Mouse (Mus musculus) forebrain, embryonic 10.5 days (tissue): Measurements from ENCODE around the gene Sp6. TPM values are rescaled to one million over a fixed set of nuclear protein-coding genes. Genes with fewer than 3 reads are reported as not detected.

Experiments used
- DNase-seq: peaks from one replicate; pipeline ENCODE4 v3.0.0-alpha.2; 2017; ENCODE audit warnings: low spot score; ENCODE audit errors: extremely low spot score
- H3K27ac ChIP-seq: fragments of 300-500 bp; sonication (generic); 2 replicates; pipeline ENCODE4 v1.5.1; 2016; ENCODE audit warnings: mild to moderate bottlenecking
- H3K27me3 ChIP-seq: fragments of 300-500 bp; sonication (generic); 2 replicates; pipeline ENCODE4 v1.6.1; 2016; ENCODE audit warnings: mild to moderate bottlenecking; ENCODE audit not compliant: poor library complexity, severe bottlenecking
- H3K36me3 ChIP-seq: fragments of 300-500 bp; sonication (generic); replicated peaks from 2 replicates; pipeline ENCODE4 v1.6.1; 2016; ENCODE audit warnings: mild to moderate bottlenecking, moderate library complexity
- H3K4me1 ChIP-seq: fragments of 300-500 bp; sonication (generic); 2 replicates; pipeline ENCODE4 v1.6.1; 2016
- H3K4me3 ChIP-seq: fragments of 300-500 bp; sonication (generic); 2 replicates; pipeline ENCODE4 v1.5.1; 2016; ENCODE audit warnings: mild to moderate bottlenecking, moderate library complexity
- H3K9me3 ChIP-seq: fragments of 300-500 bp; sonication (generic); 2 replicates; pipeline ENCODE4 v1.6.1; 2016; ENCODE audit warnings: mild to moderate bottlenecking, moderate library complexity
- WGBS: fragments of 180-500 bp; shearing (Covaris S2); methylation state at CpG from one replicate; pipeline ENCODE4 v1.1.7; 2016; 5-methylcytosine and 5-hydroxymethylcytosine counted together
- polyA plus RNA-seq: library from polyadenylated mRNA; unstranded; fragments of >200 nt; fragmentation: Nextera tagmentation; extraction: Ambion mirVana; gene quantifications from 2 replicates; pipeline ENCODE4 v1.2.1, GENCODE M21; 2016

Gene Sp6
- polyA plus RNA-seq = 1.8 and 2.1 TPM in 2 replicates

DNA sequence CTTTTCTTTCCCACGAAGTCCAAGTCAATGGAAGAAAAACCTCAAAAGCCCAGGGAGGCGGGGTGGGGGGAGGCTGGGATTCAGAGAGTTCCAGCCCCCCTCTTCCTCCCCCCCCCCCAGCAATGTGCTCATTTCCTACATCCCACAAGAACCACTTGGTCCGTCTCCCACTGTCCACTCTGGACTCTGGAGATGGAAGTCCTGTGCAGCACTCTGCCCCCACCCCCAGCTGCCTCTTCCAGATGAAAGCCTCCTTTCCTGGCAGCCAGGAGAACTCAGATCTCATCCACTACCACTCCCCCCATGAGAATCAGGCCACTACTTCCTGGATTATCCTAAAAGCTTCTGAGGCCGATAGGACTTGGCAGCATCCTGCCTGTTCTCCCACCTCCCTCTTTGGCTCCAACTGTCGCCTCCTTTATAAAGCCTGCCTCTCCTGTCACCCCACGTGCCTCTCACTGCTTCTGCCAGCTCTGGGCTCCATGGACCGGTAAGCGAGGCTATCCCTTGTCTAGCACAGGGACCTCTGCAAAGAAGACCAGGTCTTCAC is at the start of gene Sp6:
TSS of gene Sp6 (plus strand) at position 274 of the 550 bp plus-strand sequence.
- no peak within 1 kb of the TSS for H3K27ac ChIP-seq
- peaks cover 33% of the 10 kb centered on the region for H3K4me1 ChIP-seq
- 37% methylated on average over 8 of the region's 8 CpGs for WGBS
- H3K9me3 ChIP-seq = no peaks in the 10 kb centered on the region
- H3K27me3 ChIP-seq = peaks cover 100% of the 10 kb centered on the region
- H3K4me3 ChIP-seq = no peak within 1 kb of the TSS
- no peak for DNase-seq
- no peaks in the 10 kb centered on the region for H3K36me3 ChIP-seq

DNA sequence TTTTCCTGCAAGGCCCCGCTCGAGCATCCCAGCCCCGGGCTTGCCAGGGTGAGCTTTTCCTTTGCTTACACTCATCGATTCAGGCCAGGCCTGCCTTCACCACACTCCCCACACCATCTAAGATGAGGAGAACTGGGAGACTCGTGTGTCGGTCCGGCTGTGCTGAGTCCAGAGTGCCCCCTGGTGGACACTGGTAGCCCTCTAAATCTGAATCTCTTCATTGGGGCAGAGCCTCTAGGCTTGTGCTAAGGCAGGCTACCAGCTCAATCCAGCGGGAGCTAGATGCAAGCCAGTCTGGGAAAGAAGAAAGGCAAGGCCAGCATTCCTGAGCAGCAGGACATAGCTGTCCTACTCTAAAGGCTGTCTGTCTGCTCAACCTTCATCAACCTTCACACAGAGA is 49.6 kb upstream of the Sp6 start:
- peaks cover 9% of the 10 kb centered on the region for H3K4me1 ChIP-seq
- no peak overlapping the region for H3K27ac ChIP-seq
- no peaks in the 10 kb centered on the region for H3K27me3 ChIP-seq
- peak; percentile 68 for DNase-seq
- 23% methylated on average over 8 of the region's 8 CpGs for WGBS
- H3K9me3 ChIP-seq = no peaks in the 10 kb centered on the region
- H3K36me3 ChIP-seq = peaks cover 54% of the 10 kb centered on the region
- H3K4me3 ChIP-seq = no peak overlapping the region

DNA sequence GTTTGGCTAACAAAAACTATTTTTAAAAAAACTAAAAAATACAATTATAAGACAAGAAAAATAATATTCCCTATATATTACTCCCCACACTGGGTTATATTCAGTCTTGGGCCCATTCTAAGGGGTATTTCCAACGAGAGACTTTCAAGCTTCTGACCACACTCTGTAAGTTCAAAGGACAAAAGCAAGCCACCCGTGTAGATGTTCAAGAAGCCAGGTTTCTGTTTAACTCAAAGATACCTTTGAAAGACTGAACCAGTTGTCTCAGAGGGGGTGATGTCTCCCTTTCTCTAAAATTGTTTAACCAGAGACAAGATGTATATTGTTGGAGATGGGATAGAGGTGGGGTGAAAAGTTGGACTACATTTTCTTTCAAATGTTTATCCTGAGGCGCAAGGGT is 47.0 kb upstream of the Sp6 start:
- 90% methylated on average over 3 of the region's 3 CpGs for WGBS
- H3K4me1 ChIP-seq = peaks cover 23% of the 10 kb centered on the region
- no peak overlapping the region for H3K27ac ChIP-seq
- DNase-seq = no peak
- H3K27me3 ChIP-seq = no peaks in the 10 kb centered on the region
- peaks cover 31% of the 10 kb centered on the region for H3K36me3 ChIP-seq
- H3K9me3 ChIP-seq = no peaks in the 10 kb centered on the region
- H3K4me3 ChIP-seq = no peak overlapping the region

DNA sequence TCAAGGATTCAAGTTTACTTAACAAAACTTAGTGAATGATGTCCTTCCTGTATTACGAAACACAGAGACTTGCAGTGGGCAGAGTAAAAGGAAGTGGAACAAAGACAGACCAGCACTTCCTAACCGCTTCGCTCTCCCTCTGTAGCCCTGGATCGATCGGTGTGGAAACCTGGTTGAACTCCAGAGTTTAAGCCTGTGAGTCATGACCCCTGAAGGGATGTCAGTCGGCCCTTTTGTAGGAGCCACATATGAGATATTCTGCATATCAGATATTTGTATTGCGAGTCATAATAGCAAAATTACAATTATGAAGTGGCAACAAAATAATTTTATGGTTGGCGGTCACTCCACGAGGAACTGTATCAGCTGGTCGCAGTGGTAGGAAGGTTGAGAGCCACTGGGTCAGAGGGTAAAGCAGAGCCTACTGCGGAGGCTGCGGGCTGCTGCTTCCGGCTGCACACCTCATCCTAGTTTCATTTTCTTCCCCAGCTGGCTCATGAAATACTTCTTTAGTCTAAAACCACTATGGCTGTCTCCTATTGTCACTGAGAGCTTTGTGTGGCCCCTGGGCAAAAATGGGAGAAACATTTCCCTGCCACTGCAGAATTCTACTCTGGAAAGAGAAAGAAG is 46.2 kb upstream of the Sp6 start:
- 94% methylated on average over 13 of the region's 13 CpGs for whole genome bisulfite sequencing
- Histone ChIP-seq H3K4me1 (peaks cover 23% of the 10 kb centered on the region), H3K4me3 (no peak overlapping the region), H3K27ac (no peak overlapping the region), H3K36me3 (peaks cover 22% of the 10 kb centered on the region), H3K27me3 (no peaks in the 10 kb centered on the region), H3K9me3 (no peaks in the 10 kb centered on the region)
- no peak for DNase-seq

DNA sequence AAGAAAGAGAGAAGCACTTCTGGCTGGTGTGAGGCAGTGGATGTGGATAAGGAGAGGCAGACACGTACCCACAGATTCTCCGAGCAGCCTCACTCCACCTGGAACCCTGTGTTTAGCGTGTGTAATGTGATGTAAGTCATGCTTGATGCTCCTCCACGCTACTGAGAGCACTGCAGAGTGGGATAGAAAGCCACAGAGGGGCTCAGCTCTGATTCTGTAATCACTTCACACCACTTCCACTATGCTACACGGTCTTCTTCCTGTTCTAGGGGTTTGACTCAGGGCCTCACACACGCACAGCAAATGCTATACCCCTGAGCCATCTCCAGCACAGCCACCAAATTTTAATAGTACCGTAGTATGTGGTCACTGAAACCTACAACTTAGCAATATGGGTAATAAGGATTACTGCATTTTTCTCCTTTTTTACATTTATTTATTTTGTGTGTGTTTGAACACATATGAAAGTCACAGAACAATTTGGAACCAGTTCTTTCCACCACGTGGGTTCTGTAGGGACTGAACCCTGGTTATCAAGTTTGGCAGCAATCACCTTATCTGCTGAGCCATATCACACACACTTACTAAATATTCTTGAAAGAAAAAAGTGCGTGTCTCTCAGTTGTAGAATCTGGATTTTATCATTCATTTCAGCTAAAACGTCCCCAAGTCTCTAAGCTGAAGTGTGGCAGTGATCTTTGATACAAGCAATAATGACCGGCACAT is 45.5 kb upstream of the Sp6 start:
- Histone ChIP-seq H3K4me1 (peaks cover 23% of the 10 kb centered on the region), H3K27me3 (no peaks in the 10 kb centered on the region), H3K4me3 (no peak overlapping the region), H3K9me3 (no peaks in the 10 kb centered on the region), H3K27ac (no peak overlapping the region), H3K36me3 (peaks cover 15% of the 10 kb centered on the region)
- 90% methylated on average over 11 of the region's 11 CpGs for WGBS
- DNase-seq = no peak

DNA sequence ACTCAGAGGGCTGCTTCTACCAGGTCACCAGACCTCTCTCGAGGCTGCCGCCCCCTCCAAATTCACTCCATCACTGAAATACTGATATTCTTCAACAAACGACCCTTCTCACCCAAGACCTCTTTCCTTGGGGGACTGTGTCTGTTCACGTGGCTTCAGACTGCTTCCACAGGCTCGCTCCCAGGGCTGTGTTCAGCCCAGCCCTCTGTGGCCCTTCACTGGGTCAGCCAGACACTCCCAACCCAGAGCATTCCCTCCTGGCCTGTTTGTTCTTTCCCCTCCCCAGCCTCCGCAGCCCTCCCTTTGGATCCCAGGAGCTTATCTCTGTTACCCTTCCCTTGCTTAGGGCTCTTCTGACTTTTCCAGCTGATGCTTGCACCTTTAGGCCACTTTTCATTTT is 44.7 kb upstream of the Sp6 start:
- H3K27ac ChIP-seq = 0 out of 2 replicates have a peak overlapping the region, but pooled peaks have one; percentile 15
- H3K27me3 ChIP-seq = no peaks in the 10 kb centered on the region
- DNase-seq = no peak
- 70% methylated on average over 6 of the region's 6 CpGs for WGBS
- H3K9me3 ChIP-seq = no peaks in the 10 kb centered on the region
- peaks cover 11% of the 10 kb centered on the region for H3K36me3 ChIP-seq
- no peak overlapping the region for H3K4me3 ChIP-seq
- H3K4me1 ChIP-seq = peaks cover 26% of the 10 kb centered on the region

DNA sequence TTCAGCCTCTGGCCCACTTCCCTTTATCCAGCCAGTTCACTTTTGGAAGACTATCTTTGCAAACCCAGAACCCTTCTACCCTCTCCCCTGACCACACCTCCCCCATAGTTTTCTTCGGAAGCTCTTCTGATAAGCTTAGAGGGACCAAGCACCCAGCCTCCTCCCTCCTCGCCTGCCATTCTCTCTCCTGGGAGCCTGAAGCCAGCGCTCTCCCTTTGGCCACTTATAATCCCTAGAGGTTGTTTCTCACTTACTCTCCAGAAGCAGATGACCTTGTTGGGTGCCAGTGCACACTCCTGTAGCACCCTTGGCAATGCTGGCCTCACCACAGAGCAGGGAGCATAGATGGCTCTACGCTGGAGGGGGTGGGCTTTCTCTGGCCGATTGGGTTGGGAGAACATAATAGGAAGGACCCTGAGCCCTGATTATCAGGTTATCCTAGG is 43.9 kb upstream of the Sp6 start:
- Histone ChIP-seq H3K9me3 (no peaks in the 10 kb centered on the region), H3K36me3 (peaks cover 12% of the 10 kb centered on the region), H3K4me3 (no peak overlapping the region; the same call in 1 of the 2 replicates), H3K4me1 (peaks cover 29% of the 10 kb centered on the region), H3K27ac (0 out of 2 replicates have a peak overlapping the region, but pooled peaks have one; percentile 53), H3K27me3 (no peaks in the 10 kb centered on the region)
- no peak for DNase-seq
- 66% methylated on average over 5 of the region's 5 CpGs for WGBS

DNA sequence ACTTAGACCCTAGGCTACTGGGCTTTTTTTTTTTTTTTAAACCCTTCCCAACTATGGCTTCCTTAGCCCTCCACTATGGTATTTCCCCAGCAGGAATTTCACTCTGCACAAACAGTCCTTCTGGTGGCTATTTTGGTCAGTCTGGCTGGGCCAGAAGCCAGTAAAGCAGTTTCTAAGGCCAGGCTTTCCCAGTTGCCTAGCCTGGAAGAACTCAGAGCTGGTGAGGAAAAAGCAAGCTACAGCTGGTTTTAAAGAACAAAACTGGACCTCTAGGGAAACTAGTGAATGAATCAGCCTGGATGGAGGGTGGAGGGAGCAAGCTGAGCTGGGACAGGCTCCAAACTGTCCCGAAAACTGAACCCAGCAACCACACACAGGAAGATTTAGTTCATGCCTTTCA is 43.4 kb upstream of the Sp6 start:
- 93% methylated on average over 1 of the region's 1 CpGs for WGBS
- no peak for DNase-seq
- Histone ChIP-seq H3K9me3 (no peaks in the 10 kb centered on the region), H3K27me3 (no peaks in the 10 kb centered on the region), H3K4me1 (peaks cover 29% of the 10 kb centered on the region), H3K36me3 (peaks cover 10% of the 10 kb centered on the region), H3K27ac (0 out of 2 replicates have a peak overlapping the region, but pooled peaks have one; percentile 17), H3K4me3 (no peak overlapping the region; the same call in 1 of the 2 replicates)

DNA sequence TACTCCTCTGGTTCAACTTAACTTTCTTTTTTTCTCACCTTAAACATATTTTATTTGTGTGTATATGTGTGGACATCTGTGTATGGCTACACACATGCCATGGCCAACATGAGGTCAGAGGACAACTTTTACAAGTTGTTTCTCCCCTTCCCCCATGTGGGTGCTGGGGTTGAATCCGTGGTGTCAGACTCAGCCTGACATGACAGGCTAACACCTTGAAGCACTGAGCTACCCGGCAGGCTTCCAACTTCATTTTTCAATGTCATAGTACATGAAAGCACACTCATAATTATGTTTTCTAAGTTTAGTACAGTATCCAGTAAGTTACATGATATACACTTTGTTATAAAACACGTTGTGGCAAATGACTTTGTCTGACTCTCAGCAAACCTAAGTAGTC is 42.9 kb upstream of the Sp6 start:
- H3K36me3 ChIP-seq = peaks cover 11% of the 10 kb centered on the region
- no peak overlapping the region for H3K27ac ChIP-seq
- no peak for DNase-seq
- H3K4me3 ChIP-seq = no peak overlapping the region
- no peaks in the 10 kb centered on the region for H3K27me3 ChIP-seq
- no peaks in the 10 kb centered on the region for H3K9me3 ChIP-seq
- H3K4me1 ChIP-seq = peaks cover 29% of the 10 kb centered on the region
- WGBS = 85% methylated on average over 3 of the region's 3 CpGs

DNA sequence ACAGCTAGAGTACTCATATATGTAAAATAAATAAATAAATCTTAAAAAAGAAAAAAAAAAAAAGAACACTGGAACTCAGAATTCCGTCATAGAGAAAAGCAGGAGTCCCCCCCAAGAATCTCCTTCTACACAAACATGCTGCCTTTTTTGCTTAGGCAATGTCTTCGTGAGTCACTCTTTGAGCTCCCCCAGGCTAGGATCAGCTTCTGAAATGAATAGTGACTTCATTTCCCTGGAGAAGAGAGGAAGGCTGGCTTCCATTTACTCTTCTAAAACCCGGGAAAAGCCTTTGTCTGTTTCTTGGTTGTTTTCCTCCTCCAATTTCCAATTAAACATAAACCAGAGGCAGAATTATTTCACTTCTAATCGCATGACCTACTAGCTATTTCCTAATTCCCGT is 40.3 kb upstream of the Sp6 start:
- Histone ChIP-seq H3K27me3 (no peaks in the 10 kb centered on the region), H3K4me1 (peaks cover 47% of the 10 kb centered on the region), H3K36me3 (peaks cover 17% of the 10 kb centered on the region), H3K4me3 (no peak overlapping the region), H3K27ac (no peak overlapping the region), H3K9me3 (no peaks in the 10 kb centered on the region)
- no peak for DNase-seq
- 81% methylated on average over 5 of the region's 5 CpGs for WGBS

DNA sequence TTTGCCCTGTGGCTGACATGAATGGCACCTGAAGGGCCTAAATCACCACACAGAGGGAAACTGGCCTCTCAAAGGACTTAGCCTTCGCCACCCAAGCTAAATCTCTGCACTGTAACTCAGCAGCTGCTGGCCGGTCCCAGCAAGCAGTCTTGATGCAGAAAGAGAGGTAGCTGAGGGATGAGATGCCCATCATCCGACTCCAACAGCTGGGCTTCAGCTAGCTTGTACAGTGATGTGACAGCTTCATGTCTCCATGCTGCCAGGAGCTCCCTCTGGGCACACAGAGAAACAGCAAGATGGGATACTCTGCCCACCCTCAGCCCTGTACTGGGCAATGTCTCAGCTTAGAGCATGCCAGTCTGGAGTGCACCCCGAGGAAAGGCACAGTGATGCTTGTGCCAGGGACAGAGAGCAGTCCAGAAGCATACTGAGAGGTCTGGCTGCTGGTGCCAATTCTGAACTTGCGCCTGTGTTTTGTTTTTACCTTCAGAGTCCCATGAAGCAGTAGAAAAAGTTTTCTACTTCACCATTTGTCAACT is 39.7 kb upstream of the Sp6 start:
- Histone ChIP-seq H3K4me3 (no peak overlapping the region), H3K4me1 (peaks cover 48% of the 10 kb centered on the region), H3K27ac (peak overlapping the region; percentile 27; the same call in 1 of the 2 replicates), H3K27me3 (no peaks in the 10 kb centered on the region), H3K36me3 (peaks cover 17% of the 10 kb centered on the region), H3K9me3 (no peaks in the 10 kb centered on the region)
- 88% methylated on average over 5 of the region's 5 CpGs for WGBS
- DNase-seq = no peak

DNA sequence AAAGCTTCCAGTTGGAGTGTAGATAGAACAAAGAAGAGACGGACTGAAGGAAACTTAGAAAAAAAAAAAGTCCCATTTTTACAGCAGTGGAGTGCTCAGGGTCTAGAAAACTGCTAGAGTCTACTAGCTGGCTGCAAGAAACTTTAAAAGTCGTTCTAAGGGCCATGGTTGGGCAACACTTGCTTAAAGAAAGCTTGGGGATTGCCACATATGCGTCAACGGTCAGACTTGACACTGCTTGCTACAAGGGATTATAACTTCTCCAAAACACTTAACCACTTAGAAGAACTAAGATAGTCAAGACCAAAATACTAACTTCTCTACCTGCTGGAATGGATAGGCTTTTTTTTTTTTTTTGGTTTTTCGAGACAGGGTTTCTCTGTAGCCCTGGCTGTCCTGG is 38.4 kb upstream of the Sp6 start:
- H3K9me3 ChIP-seq = no peaks in the 10 kb centered on the region
- peaks cover 14% of the 10 kb centered on the region for H3K36me3 ChIP-seq
- WGBS = 91% methylated on average over 5 of the region's 5 CpGs
- no peak for DNase-seq
- no peak overlapping the region for H3K27ac ChIP-seq
- peaks cover 40% of the 10 kb centered on the region for H3K4me1 ChIP-seq
- H3K4me3 ChIP-seq = no peak overlapping the region
- H3K27me3 ChIP-seq = no peaks in the 10 kb centered on the region
